Mouse (Mus musculus): ENCODE results near the gene Sh3yl1.

DNA sequence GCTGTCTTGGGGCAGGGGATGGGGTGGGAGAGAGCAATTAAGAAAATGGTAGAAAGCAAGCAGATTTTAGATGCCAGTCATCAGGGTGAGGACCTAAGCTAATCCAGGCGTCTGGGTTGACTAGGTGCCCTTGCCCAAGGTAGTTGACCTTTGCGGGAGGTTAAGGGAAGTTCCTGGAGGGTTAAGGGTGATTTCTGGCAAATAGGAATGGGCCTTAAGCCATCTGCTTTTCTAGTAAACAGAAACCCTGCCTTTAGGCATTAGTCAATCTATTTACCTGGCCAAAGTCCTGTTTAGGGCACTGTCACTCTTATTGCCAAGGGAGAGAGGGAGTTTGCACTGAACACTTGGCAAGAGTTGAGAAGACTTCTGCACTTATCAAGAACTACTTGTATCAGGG lies 25.4 kb downstream of the Sh3yl1 start:
- TF ChIP-seq TAL1 (IDR thresholded peaks at IDR 0.05; ENCODE audit: low read length) (no peak), GATA1 (IDR thresholded peaks at IDR 0.05; ENCODE audit: low read length) (no peak)
